Mouse (Mus musculus): ENCODE measurements around the gene Trove2. TPM values are rescaled to one million over a fixed set of nuclear protein-coding genes. Genes with fewer than 3 reads are reported as not detected.

The Trove2 gene
- polyA plus RNA-seq, 1 experiment = 0.27 TPM

- TF ChIP-seq GATA1 (IDR thresholded peaks at IDR 0.05; ENCODE audit: low read length) = no peak
These were observed 68.5 kb downstream of the Trove2 start for GRCm38 (mm10) chr1:143708361-143708760.

- no peak for TF ChIP-seq GATA1 (IDR thresholded peaks at IDR 0.05; ENCODE audit: low read length)
These were observed 69.9 kb downstream of the Trove2 start for GRCm38 (mm10) chr1:143707006-143707405.

DNA sequence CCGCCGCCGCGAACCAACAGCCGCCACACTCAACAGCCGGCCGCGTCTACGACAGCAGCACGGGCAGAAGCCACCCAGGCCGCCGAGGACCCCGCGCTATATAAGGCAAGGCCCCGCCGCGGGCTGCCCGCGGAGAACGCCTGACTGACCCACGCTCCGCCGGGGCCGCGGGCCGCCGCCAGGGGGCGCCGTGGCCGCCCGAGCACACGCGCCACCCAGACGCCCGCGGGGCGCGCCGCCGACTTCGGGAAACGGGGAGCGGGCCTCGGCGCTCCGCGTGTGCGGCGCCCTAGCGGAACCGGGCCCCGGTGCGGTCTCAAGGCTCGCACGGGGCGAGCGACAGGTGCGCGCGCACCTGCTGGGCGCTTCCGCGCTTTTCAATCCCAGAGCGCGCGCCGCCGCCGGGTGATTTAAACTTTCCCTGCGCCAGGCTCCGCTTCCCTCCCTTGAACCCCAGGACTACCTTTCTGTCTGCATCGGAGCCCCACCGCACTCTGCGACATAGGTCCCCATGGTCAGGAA is 74.1 kb downstream of the Trove2 start, which contains the start of gene Cdc73:
Gene Cdc73, minus strand, starts transcription at position 153 of the 522 bp plus-strand sequence.
- no peak for TF ChIP-seq GATA1 (IDR thresholded peaks at IDR 0.05; ENCODE audit: low read length)

DNA sequence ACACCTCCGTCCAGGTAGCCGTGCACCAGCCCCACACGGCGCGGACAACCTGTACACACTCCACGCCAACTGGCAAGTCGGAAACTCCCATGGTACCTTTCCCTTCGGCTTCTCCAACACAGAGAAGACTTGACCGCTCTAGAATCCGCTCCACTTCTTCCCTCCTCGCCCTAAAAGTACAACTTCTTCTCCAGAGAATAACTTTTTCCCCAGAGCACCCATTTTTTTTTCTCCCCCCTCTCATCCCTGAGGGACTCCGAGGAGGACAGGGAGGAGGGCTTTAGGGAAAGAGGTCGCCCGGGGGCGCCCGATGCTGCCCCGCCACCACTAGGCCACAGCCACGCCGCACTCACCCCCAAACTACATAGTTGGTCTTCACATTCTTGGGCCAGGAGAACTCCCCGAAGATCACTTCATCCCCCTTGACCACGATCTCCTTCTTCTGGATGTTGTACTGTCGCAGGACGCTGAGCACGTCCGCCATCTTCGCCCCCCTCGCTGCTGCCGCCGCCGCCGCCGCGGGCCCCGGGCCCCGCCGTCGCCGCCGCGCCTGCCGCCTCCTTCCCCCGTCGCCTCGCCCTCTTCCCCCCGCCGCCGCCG is 74.6 kb downstream of the Trove2 start:
- TF ChIP-seq GATA1 (IDR thresholded peaks at IDR 0.05; ENCODE audit: low read length) = no peak

- TF ChIP-seq GATA1 (IDR thresholded peaks at IDR 0.05; ENCODE audit: low read length) = no peak
These were observed 75.1 kb downstream of the Trove2 start for GRCm38 (mm10) chr1:143701736-143702135.

Other genes with a start within 250 kb of the Trove2 start
- not detected in 2 replicates for gene B3galt2, start 136.4 kb downstream of the Trove2 start, polyA plus RNA-seq (2012)
- 12.0 and 15.1 TPM in 2 replicates for gene Cdc73, start 74.2 kb downstream of the Trove2 start, polyA plus RNA-seq (2012)
- 125 and 181 TPM in 2 replicates for gene Glrx2, start 60.7 kb downstream of the Trove2 start, polyA plus RNA-seq (2012)
- 318 and 517 TPM in 2 replicates for gene Uchl5, start 204 bp upstream of the Trove2 start, polyA plus RNA-seq (2012)
- gene Rgs2, start 227.1 kb upstream of the Trove2 start, polyA plus RNA-seq (2012) = 0.06 TPM in 1 of 2 replicates, not detected in the other

Data from G1E-ER4 (cell line).